Mouse (Mus musculus) forebrain, embryonic 11.5 days (tissue): Measurements from ENCODE around the gene Atrip. TPM values are rescaled to one million over a fixed set of nuclear protein-coding genes. Genes with fewer than 3 reads are reported as not detected.

Experiments
- ATAC-seq: fragments of 200-750 bp; cut with Nextera tagmentation; replicated peaks from 2 replicates; pipeline ENCODE4 v1.8.0; 2017; ENCODE audit warnings: moderate TSS enrichment; ENCODE audit not compliant: low FRiP score
- DNase-seq: peaks from one replicate; pipeline ENCODE4 v3.0.0-alpha.2; 2017; ENCODE audit warnings: low spot score
- H3K27ac ChIP-seq: fragments of 300-500 bp; sonication (generic); 2 replicates; pipeline ENCODE4 v1.5.1; 2014; ENCODE audit warnings: low read depth, low read length
- H3K27me3 ChIP-seq: fragments of 300-500 bp; sonication (generic); 2 replicates; pipeline ENCODE4 v1.6.1; 2014; ENCODE audit warnings: mild to moderate bottlenecking, low read length, mixed read lengths; ENCODE audit not compliant: control insufficient read depth, insufficient read depth
- H3K36me3 ChIP-seq: fragments of 300-500 bp; sonication (generic); 2 replicates; pipeline ENCODE4 v1.6.1; 2014; ENCODE audit warnings: mild to moderate bottlenecking, low read length, moderate library complexity, mixed read lengths; ENCODE audit not compliant: control insufficient read depth, insufficient read depth
- H3K4me1 ChIP-seq: fragments of 300-500 bp; sonication (generic); replicated peaks from 2 replicates; pipeline ENCODE4 v1.6.1; 2014; ENCODE audit warnings: low read length, mixed read lengths; ENCODE audit not compliant: control insufficient read depth, insufficient read depth
- H3K4me2 ChIP-seq: fragments of 300-500 bp; sonication (generic); 2 replicates; pipeline ENCODE4 v1.6.1; 2014; ENCODE audit warnings: low read depth, mild to moderate bottlenecking, low read length, moderate library complexity, mixed read lengths; ENCODE audit not compliant: severe bottlenecking
- H3K4me3 ChIP-seq: fragments of 300-500 bp; sonication (generic); 2 replicates; pipeline ENCODE4 v1.5.1; 2014; ENCODE audit warnings: low read depth, low read length
- H3K9ac ChIP-seq: fragments of 300-500 bp; sonication (generic); 2 replicates; pipeline ENCODE4 v1.6.1; 2014; ENCODE audit warnings: low read length
- H3K9me3 ChIP-seq: fragments of 300-500 bp; sonication (generic); 2 replicates; pipeline ENCODE4 v1.6.1; 2016; ENCODE audit warnings: low read length, mixed read lengths; ENCODE audit not compliant: control insufficient read depth
- WGBS: fragments of 180-500 bp; shearing (Covaris S2); extraction: QIAGEN DNeasy Blood & Tissue Kit; methylation state at CpG from one replicate; pipeline ENCODE4 v1.1.7; 2014; 5-methylcytosine and 5-hydroxymethylcytosine counted together
- polyA plus RNA-seq: library from polyadenylated mRNA; unstranded; fragments of >200 nt; fragmentation: Nextera tagmentation; extraction: Ambion mirVana; gene quantifications from 2 replicates; pipeline ENCODE4 v1.2.1, GENCODE M21; 2014

The Atrip gene
- polyA plus RNA-seq, 1 experiment from 2014 or later = 32.1 TPM

GRCm38 (mm10) chr9:109009636-109010315, 64.1 kb downstream of the Atrip start:
- Histone ChIP-seq H3K4me3 (no peak overlapping the region), H3K27me3 (no peaks in the 10 kb centered on the region), H3K4me1 (no peaks in the 10 kb centered on the region; the same call in 1 of the 2 replicates), H3K4me2 (no peak overlapping the region), H3K27ac (no peak overlapping the region), H3K36me3 (no peaks in the 10 kb centered on the region), H3K9ac (no peak overlapping the region), H3K9me3 (no peaks in the 10 kb centered on the region)
- DNase-seq (no peak), ATAC-seq (no peak)
- 66% methylated on average over 17 of the region's 17 CpGs for WGBS

GRCm38 (mm10) chr9:109008994-109009635, 64.8 kb downstream of the Atrip start:
- Histone ChIP-seq H3K27ac (no peak overlapping the region), H3K9ac (no peak overlapping the region), H3K36me3 (no peaks in the 10 kb centered on the region), H3K9me3 (no peaks in the 10 kb centered on the region), H3K4me2 (no peak overlapping the region), H3K4me3 (no peak overlapping the region), H3K27me3 (no peaks in the 10 kb centered on the region), H3K4me1 (no peaks in the 10 kb centered on the region; the same call in 1 of the 2 replicates)
- DNase-seq (no peak), ATAC-seq (no peak)
- 79% methylated on average over 10 of the region's 10 CpGs for WGBS

DNA sequence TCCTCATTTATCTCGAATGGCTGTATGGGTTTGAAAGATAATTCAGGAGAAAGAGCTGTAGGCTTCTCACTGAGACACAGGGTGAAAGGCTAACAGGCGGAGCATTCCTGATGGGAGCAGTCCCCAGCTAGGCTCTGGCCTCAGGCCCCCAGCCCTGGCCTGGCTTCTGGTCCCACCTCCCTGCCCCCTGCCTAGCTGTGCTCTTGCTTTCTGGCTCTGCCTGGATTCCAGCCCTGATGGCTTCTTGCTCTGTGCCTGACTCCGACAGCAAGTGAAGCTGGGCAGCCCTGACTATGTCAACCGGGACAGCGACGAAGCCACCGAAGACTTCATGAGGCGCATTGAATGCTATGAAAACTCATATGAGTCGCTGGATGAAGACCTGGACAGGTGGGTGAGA, 65.8 kb downstream of the Atrip start:
- H3K4me3 ChIP-seq = no peak overlapping the region
- H3K9me3 ChIP-seq = no peaks in the 10 kb centered on the region
- no peaks in the 10 kb centered on the region; the same call in 1 of the 2 replicates for H3K4me1 ChIP-seq
- ATAC-seq (no peak), DNase-seq (no peak)
- no peak overlapping the region for H3K9ac ChIP-seq
- WGBS = 78% methylated on average over 9 of the region's 9 CpGs
- no peak overlapping the region for H3K4me2 ChIP-seq
- no peak overlapping the region for H3K27ac ChIP-seq
- no peaks in the 10 kb centered on the region for H3K36me3 ChIP-seq
- H3K27me3 ChIP-seq = no peaks in the 10 kb centered on the region

Other genes starting within 250 kb of the Atrip start
- gene Celsr3, start 247.8 kb downstream of the Atrip start, polyA plus RNA-seq = 6.9 and 9.4 TPM in 2 replicates
- gene Slc26a6, start 220.8 kb downstream of the Atrip start, polyA plus RNA-seq = 12.6 and 12.7 TPM in 2 replicates
- gene Tmem89, start 159.5 kb downstream of the Atrip start, polyA plus RNA-seq = not detected in 2 replicates
- gene Uqcrc1, start 137.5 kb downstream of the Atrip start, polyA plus RNA-seq = 395 and 436 TPM in 2 replicates
- gene Col7a1, start 120.5 kb downstream of the Atrip start, polyA plus RNA-seq = 2.2 and 3.7 TPM in 2 replicates
- not detected in 2 replicates for gene Ucn2, start 88.1 kb downstream of the Atrip start, polyA plus RNA-seq
- 12.5 and 12.8 TPM in 2 replicates for gene Pfkfb4, start 82.3 kb downstream of the Atrip start, polyA plus RNA-seq
- gene Shisa5, start 35.6 kb downstream of the Atrip start, polyA plus RNA-seq = 30.4 and 33.9 TPM in 2 replicates
- gene Trex1, start 14.4 kb downstream of the Atrip start, polyA plus RNA-seq = 5.9 and 8.2 TPM in 2 replicates
- 13.2 and 17.4 TPM in 2 replicates for gene Ccdc51, start 8.4 kb upstream of the Atrip start, polyA plus RNA-seq
- gene Tma7, start 8.5 kb upstream of the Atrip start, polyA plus RNA-seq = 671 and 746 TPM in 2 replicates
- gene Plxnb1, start 21.3 kb upstream of the Atrip start, polyA plus RNA-seq = 27.3 and 28.3 TPM in 2 replicates
- gene Fbxw21, start 87.9 kb upstream of the Atrip start, polyA plus RNA-seq = not detected in 2 replicates
- gene Fbxw13, start 121.9 kb upstream of the Atrip start, polyA plus RNA-seq = not detected in 2 replicates
- gene Fbxw20, start 160.6 kb upstream of the Atrip start, polyA plus RNA-seq = not detected in 2 replicates
- gene Fbxw14, start 213.6 kb upstream of the Atrip start, polyA plus RNA-seq = not detected in 2 replicates